Mouse (Mus musculus): ENCODE measurements around the gene Pdgfb. TPM values are rescaled to one million over a fixed set of nuclear protein-coding genes. Genes with fewer than 3 reads are reported as not detected.

Pdgfb gene
- total RNA-seq, 1 experiment, result 9.5 TPM

GRCm38 (mm10) chr15:79956559-79956958 lies 58.2 kb downstream of the Pdgfb start:
- Histone ChIP-seq H3K27ac (ENCODE audit: insufficient read depth, low read depth, low read length, poor library complexity, severe bottlenecking) (no peak overlapping the region), H3K4me3 (ENCODE audit: insufficient read depth in 1 of 2, low read depth in 1 of 2, low read length in 2 of 2, poor library complexity in 1 of 2, severe bottlenecking in 1 of 2) (no peak overlapping the region), H3K9ac (ENCODE audit: insufficient read depth, low read depth, low read length, poor library complexity, severe bottlenecking) (no peak overlapping the region), H3K9me3 (ENCODE audit: control insufficient read depth, insufficient read depth, low read depth, low read length) (no peaks in the 10 kb centered on the region), H3K4me1 (ENCODE audit: control insufficient read depth in 2 of 2, insufficient read depth in 2 of 2, low read length in 2 of 2, poor library complexity in 1 of 2) (peaks cover 12 to 48% of the 10 kb centered on the region in 2 experiments), H3K36me3 (ENCODE audit: control insufficient read depth, insufficient read depth, low read length, poor library complexity, severe bottlenecking) (peaks cover 25% of the 10 kb centered on the region)
- DNase-seq (ENCODE audit: low read depth, low spot score), result no peak
- in situ Hi-C loops (cut with MboI; ENCODE audit: low sequenced_read_pairs in 2 of 2, unreplicated experiment in 2 of 2), result no loop called here
- TF ChIP-seq HCFC1 (IDR thresholded peaks at IDR 0.05; ENCODE audit: borderline replicate concordance, insufficient read depth, low read length) (no peak), ZNF384 (IDR thresholded peaks at IDR 0.05; ENCODE audit: low read depth, low read length) (no peak), CHD2 (IDR thresholded peaks at IDR 0.05; ENCODE audit: low read depth, low read length) (no peak), ZC3H11A (IDR thresholded peaks at IDR 0.05; ENCODE audit: borderline replicate concordance, low read depth, low read length) (no peak), MAFK (IDR thresholded peaks at IDR 0.05; ENCODE audit: insufficient read depth, low read depth, low read length) (no peak)

GRCm38 (mm10) chr15:79953470-79953869 lies 61.3 kb downstream of the Pdgfb start:
- Histone ChIP-seq H3K36me3 (ENCODE audit: control insufficient read depth, insufficient read depth, low read length, poor library complexity, severe bottlenecking) (peaks cover 27% of the 10 kb centered on the region), H3K4me1 (ENCODE audit: control insufficient read depth in 2 of 2, insufficient read depth in 2 of 2, low read length in 2 of 2, poor library complexity in 1 of 2) (peaks cover 12 to 49% of the 10 kb centered on the region in 2 experiments), H3K9me3 (ENCODE audit: control insufficient read depth, insufficient read depth, low read depth, low read length) (no peaks in the 10 kb centered on the region), H3K27ac (ENCODE audit: insufficient read depth, low read depth, low read length, poor library complexity, severe bottlenecking) (no peak overlapping the region), H3K4me3 (ENCODE audit: insufficient read depth in 1 of 2, low read depth in 1 of 2, low read length in 2 of 2, poor library complexity in 1 of 2, severe bottlenecking in 1 of 2) (no peak overlapping the region), H3K9ac (ENCODE audit: insufficient read depth, low read depth, low read length, poor library complexity, severe bottlenecking) (no peak overlapping the region)
- no peak for DNase-seq (ENCODE audit: low read depth, low spot score)
- in situ Hi-C loops (cut with MboI; ENCODE audit: low sequenced_read_pairs in 2 of 2, unreplicated experiment in 2 of 2), result no loop called here
- TF ChIP-seq CHD2 (IDR thresholded peaks at IDR 0.05; ENCODE audit: low read depth, low read length) (no peak), ZC3H11A (IDR thresholded peaks at IDR 0.05; ENCODE audit: borderline replicate concordance, low read depth, low read length) (no peak), MAFK (IDR thresholded peaks at IDR 0.05; ENCODE audit: insufficient read depth, low read depth, low read length) (no peak), HCFC1 (IDR thresholded peaks at IDR 0.05; ENCODE audit: borderline replicate concordance, insufficient read depth, low read length) (no peak), ZNF384 (IDR thresholded peaks at IDR 0.05; ENCODE audit: low read depth, low read length) (no peak)

- in situ Hi-C loops (cut with MboI; ENCODE audit: low sequenced_read_pairs in 2 of 2, unreplicated experiment in 2 of 2), result no loop called here
- Histone ChIP-seq H3K27ac (ENCODE audit: insufficient read depth, low read depth, low read length, poor library complexity, severe bottlenecking) (no peak overlapping the region), H3K4me1 (ENCODE audit: control insufficient read depth in 2 of 2, insufficient read depth in 2 of 2, low read length in 2 of 2, poor library complexity in 1 of 2) (peaks cover 12 to 49% of the 10 kb centered on the region in 2 experiments), H3K36me3 (ENCODE audit: control insufficient read depth, insufficient read depth, low read length, poor library complexity, severe bottlenecking) (peaks cover 19% of the 10 kb centered on the region; the same call in 1 of the 2 replicates), H3K9me3 (ENCODE audit: control insufficient read depth, insufficient read depth, low read depth, low read length) (no peaks in the 10 kb centered on the region), H3K9ac (ENCODE audit: insufficient read depth, low read depth, low read length, poor library complexity, severe bottlenecking) (peak overlapping the region; percentile 7; the same call in 1 of the 2 replicates), H3K4me3 (ENCODE audit: insufficient read depth in 1 of 2, low read depth in 1 of 2, low read length in 2 of 2, poor library complexity in 1 of 2, severe bottlenecking in 1 of 2) (no peak overlapping the region)
- no peak for DNase-seq (ENCODE audit: low read depth, low spot score)
- TF ChIP-seq HCFC1 (IDR thresholded peaks at IDR 0.05; ENCODE audit: borderline replicate concordance, insufficient read depth, low read length), result no peak
- no peak for TF ChIP-seq ZC3H11A (IDR thresholded peaks at IDR 0.05; ENCODE audit: borderline replicate concordance, low read depth, low read length)
- TF ChIP-seq ZNF384 (IDR thresholded peaks at IDR 0.05; ENCODE audit: low read depth, low read length), result no peak
- no peak for TF ChIP-seq CHD2 (IDR thresholded peaks at IDR 0.05; ENCODE audit: low read depth, low read length)
- TF ChIP-seq MAFK (IDR thresholded peaks at IDR 0.05; ENCODE audit: insufficient read depth, low read depth, low read length), result no peak
These were observed 62.1 kb downstream of the Pdgfb start for GRCm38 (mm10) chr15:79952504-79953231.

- H3K9me3 ChIP-seq (ENCODE audit: control insufficient read depth, insufficient read depth, low read depth, low read length), result no peaks in the 10 kb centered on the region
- no peak overlapping the region for H3K9ac ChIP-seq (ENCODE audit: insufficient read depth, low read depth, low read length, poor library complexity, severe bottlenecking)
- H3K36me3 ChIP-seq (ENCODE audit: control insufficient read depth, insufficient read depth, low read length, poor library complexity, severe bottlenecking), result peaks cover 13% of the 10 kb centered on the region; the same call in 1 of the 2 replicates
- DNase-seq (ENCODE audit: low read depth, low spot score), result no peak
- H3K4me1 ChIP-seq (ENCODE audit: control insufficient read depth in 2 of 2, insufficient read depth in 2 of 2, low read length in 2 of 2, poor library complexity in 1 of 2), result peaks cover 12 to 48% of the 10 kb centered on the region in 2 experiments
- in situ Hi-C loops (cut with MboI; ENCODE audit: low sequenced_read_pairs in 2 of 2, unreplicated experiment in 2 of 2), result no loop called here
- no peak for TF ChIP-seq HCFC1 (IDR thresholded peaks at IDR 0.05; ENCODE audit: borderline replicate concordance, insufficient read depth, low read length)
- no peak for TF ChIP-seq MAFK (IDR thresholded peaks at IDR 0.05; ENCODE audit: insufficient read depth, low read depth, low read length)
- no peak for TF ChIP-seq CHD2 (IDR thresholded peaks at IDR 0.05; ENCODE audit: low read depth, low read length)
- TF ChIP-seq ZNF384 (IDR thresholded peaks at IDR 0.05; ENCODE audit: low read depth, low read length), result no peak
- no peak for TF ChIP-seq ZC3H11A (IDR thresholded peaks at IDR 0.05; ENCODE audit: borderline replicate concordance, low read depth, low read length)
- H3K4me3 ChIP-seq (ENCODE audit: insufficient read depth in 1 of 2, low read depth in 1 of 2, low read length in 2 of 2, poor library complexity in 1 of 2, severe bottlenecking in 1 of 2), result no peak overlapping the region
- H3K27ac ChIP-seq (ENCODE audit: insufficient read depth, low read depth, low read length, poor library complexity, severe bottlenecking), result no peak overlapping the region
These were observed 62.9 kb downstream of the Pdgfb start for GRCm38 (mm10) chr15:79951730-79952503.

Data from ES-E14 (cell line).